Mouse (Mus musculus): ENCODE measurements around the gene Rpl32. TPM values are rescaled to one million over a fixed set of nuclear protein-coding genes. Genes with fewer than 3 reads are reported as not detected.

Rpl32 gene
- polyA plus RNA-seq, 1 experiment from 2014 or later, result 2,210 TPM

DNA sequence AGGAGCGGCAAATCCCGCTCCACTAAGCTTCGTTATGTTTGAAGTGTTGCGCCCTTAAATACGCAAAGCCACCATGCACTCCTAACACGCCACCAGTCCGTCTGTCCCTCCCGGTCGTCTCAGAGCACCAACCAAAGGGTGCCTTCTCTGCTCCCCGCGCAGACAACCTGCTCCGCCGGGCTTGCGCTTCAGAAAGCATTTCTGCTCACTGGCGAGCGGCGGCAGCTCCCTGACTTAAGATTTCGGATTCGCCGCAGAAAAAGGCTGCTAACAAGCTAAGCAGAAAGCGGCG, 405 bp downstream of the Rpl32 start:
- Histone ChIP-seq H3K9me3 (no peaks in the 10 kb centered on the region), H3K4me3 (replicated peaks) (peak overlapping the region; percentile 98), H3K27ac (peak overlapping the region; percentile 96), H3K4me1 (peaks cover 18% of the 10 kb centered on the region), H3K27me3 (replicated peaks) (no peaks in the 10 kb centered on the region), H3K9ac (peak overlapping the region; percentile 92), H3K4me2 (peak overlapping the region; percentile 85), H3K36me3 (peaks cover 28% of the 10 kb centered on the region)
- no peak for ATAC-seq (ENCODE audit: insufficient read depth, low FRiP score, low read depth)
- WGBS, result under 1% methylated on average over 22 of the region's 22 CpGs

DNA sequence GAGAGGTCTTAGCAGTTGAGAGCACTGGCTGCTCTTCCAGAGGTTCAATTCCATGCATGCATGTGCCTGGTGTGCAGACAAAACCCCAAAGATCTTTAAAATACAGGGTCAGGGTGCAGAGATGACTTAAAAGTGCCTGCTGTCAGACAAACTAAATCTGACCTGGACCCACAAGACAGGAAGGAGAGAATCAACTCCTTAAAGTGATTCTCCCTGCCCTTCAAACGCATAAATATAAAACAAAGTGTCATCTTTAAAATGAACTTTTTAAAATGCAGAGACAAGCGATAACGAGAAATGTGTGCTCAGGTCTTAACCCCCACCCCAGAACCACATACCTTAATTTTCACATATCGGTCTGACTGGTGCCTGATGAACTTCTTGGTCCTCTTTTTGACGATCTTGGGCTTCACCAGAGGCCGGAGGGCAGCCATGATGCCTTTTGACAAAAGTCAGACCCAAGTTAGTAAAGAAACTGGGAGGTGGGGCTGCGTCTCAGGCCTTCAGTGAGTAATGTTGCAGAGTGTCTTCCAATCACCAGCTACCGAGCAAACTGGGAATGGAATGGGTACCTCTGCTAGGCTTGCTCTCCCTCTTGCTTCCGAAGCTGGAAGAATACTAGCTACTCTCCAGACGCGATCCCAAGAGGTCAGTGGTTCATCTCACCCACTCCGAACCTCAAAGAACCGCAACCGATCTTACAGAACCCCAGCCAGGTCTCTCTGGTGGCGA, 917 bp downstream of the Rpl32 start:
- Histone ChIP-seq H3K4me3 (replicated peaks) (peak overlapping the region; percentile 98), H3K4me1 (peaks cover 18% of the 10 kb centered on the region), H3K9me3 (no peaks in the 10 kb centered on the region), H3K9ac (peak overlapping the region; percentile 92), H3K36me3 (peaks cover 30% of the 10 kb centered on the region), H3K27ac (peak overlapping the region; percentile 96), H3K27me3 (replicated peaks) (no peaks in the 10 kb centered on the region), H3K4me2 (peak overlapping the region; percentile 85)
- WGBS, result 2% methylated on average over 15 of the region's 15 CpGs
- no peak for ATAC-seq (ENCODE audit: insufficient read depth, low FRiP score, low read depth)

DNA sequence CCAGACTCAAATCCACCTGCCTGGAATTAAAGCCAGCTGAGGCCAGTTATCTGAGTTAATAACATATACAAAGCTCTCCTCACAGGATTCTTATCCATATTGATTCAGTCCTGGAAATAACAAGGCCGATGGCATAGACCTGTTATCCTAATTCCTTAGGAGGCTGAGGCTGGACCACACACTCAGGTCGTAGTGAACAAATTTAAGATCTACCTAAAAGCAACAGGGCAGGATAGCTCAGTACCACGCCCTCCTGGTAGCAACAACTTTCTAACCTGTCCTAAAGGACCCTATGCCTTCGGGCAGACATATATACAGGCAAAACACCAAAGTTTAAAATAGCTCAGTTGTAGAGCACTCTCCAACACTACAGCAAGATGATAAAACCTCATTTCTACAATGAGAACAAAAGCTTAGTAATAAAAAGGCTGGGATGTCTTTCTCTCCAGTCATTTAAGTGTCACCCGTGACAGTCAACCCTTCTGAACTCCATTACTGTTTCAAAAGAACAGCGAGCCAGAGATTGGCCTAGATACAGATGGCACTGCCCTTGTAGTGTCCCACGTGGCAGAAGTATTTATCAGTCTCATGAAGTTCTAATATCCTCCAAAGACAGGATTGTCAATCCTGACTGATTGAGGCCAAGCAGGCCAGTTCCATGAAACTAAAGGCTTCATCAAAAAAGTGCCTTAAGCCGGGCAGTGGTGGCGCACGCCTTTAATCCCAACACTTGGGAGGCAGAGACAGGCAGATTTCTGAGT, 3.9 kb downstream of the Rpl32 start:
- Histone ChIP-seq H3K27me3 (replicated peaks) (no peaks in the 10 kb centered on the region), H3K27ac (no peak overlapping the region), H3K4me3 (replicated peaks) (no peak overlapping the region), H3K36me3 (peaks cover 45% of the 10 kb centered on the region), H3K4me2 (no peak overlapping the region), H3K9me3 (no peaks in the 10 kb centered on the region), H3K9ac (no peak overlapping the region), H3K4me1 (peaks cover 18% of the 10 kb centered on the region)
- 65% methylated on average over 10 of the region's 10 CpGs for WGBS
- no peak for ATAC-seq (ENCODE audit: insufficient read depth, low FRiP score, low read depth)

DNA sequence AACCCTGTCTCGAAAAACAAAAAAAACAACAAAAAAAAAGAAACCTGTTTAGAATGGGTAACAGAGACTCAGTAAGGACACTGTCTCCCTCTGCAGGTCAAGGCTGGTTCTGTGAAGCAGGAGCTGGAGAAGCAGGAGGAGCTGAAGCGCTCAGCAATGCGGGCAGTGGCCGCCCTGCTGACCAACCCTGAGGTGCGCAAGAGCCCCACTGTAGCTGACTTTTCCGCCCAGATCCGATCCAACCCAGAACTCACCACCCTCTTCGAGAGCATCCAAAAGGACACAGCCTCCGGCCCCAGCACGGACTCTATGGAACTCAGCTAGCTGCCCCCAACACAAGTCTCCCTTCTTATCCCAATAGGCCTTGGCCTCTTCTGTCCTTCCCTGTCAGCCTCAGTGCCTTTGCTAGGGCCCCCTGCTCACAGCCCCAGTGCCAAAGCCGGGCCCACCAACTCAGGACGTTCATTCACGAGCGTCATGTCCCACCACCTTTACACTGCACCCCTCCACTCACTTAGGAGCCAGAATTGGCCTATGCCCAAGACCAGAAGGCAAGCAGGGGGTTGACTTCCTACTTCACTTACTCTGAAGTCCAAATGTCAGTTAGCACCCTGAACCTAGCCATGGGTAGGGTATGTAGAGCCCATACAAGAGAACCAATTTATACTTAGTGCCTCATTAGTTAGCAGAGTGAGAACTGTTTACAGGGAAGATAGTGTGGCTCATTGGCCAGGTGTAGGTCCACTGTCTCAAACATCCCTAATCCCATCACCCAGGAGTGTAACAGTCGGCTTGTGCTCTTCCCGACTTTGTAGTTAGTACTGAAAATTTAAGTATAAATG, 4.8 kb downstream of the Rpl32 start:
- no peak overlapping the region for H3K27ac ChIP-seq

DNA sequence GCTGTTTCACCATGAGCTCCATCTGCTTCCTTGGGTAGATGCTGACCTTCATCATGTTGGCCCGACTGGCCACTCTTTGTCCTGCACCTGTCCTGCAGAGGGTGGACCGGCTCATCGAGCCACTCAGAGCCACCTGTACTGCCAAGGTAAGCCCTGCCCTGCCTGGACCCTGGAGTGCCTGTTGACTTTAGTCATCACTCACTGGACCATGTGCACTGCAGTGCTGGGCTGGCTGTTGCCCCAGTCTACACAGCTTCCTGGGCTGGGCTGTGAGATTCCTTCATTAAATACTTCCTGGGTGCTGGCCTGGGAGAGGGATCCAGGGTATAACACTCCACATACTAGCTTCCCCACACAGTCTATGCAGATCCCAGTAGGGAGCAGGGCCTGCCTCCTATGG, 6.7 kb downstream of the Rpl32 start:
- Histone ChIP-seq H3K4me1 (peaks cover 12% of the 10 kb centered on the region), H3K36me3 (peaks cover 52% of the 10 kb centered on the region), H3K27ac (no peak overlapping the region), H3K9me3 (no peaks in the 10 kb centered on the region), H3K27me3 (replicated peaks) (no peaks in the 10 kb centered on the region), H3K4me2 (no peak overlapping the region), H3K9ac (no peak overlapping the region), H3K4me3 (replicated peaks) (no peak overlapping the region)
- 92% methylated on average over 3 of the region's 3 CpGs for WGBS
- ATAC-seq (ENCODE audit: insufficient read depth, low FRiP score, low read depth), result peak; percentile 49

More for the DNA sequence above, 4.8 kb downstream of the Rpl32 start:
- Histone ChIP-seq H3K27me3 (replicated peaks) (no peaks in the 10 kb centered on the region), H3K36me3 (peaks cover 49% of the 10 kb centered on the region), H3K4me1 (peaks cover 18% of the 10 kb centered on the region), H3K9ac (no peak overlapping the region), H3K4me3 (replicated peaks) (no peak overlapping the region), H3K9me3 (no peaks in the 10 kb centered on the region), H3K4me2 (no peak overlapping the region)
- peak; percentile 48; the same call in 1 of the 2 replicates for ATAC-seq (ENCODE audit: insufficient read depth, low FRiP score, low read depth)
- WGBS, result 41% methylated on average over 16 of the region's 16 CpGs

DNA sequence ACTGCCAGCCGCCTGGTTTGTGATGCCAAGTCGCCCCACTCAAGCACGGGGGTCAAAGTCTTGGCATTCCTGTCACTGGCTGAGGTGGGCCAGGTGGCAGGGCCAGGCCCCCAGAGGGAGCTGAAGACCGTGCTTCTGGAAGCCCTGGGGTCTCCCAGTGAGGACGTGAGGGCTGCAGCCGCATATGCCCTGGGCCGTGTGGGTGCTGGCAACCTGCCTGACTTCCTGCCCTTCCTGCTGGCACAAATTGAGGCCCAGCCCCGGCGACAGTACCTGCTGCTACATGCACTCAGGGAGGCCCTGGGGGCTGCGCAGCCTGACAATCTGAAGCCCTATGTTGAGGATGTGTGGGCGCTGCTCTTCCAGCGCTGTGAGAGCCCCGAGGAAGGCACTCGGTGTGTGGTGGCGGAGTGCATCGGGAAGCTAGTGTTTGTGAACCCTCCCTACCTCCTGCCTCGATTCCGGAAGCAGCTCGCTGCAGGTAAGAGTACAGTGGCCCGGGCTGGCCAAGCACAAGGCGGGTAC, 15.8 kb downstream of the Rpl32 start:
- WGBS, result 92% methylated on average over 21 of the region's 21 CpGs
- no peaks in the 10 kb centered on the region for H3K27me3 ChIP-seq (replicated peaks)
- H3K4me2 ChIP-seq, result no peak overlapping the region
- 0 out of 2 replicates have a peak, but pooled peaks cover 4% of the 10 kb centered on the region for H3K4me1 ChIP-seq
- H3K27ac ChIP-seq, result no peak overlapping the region
- no peak overlapping the region for H3K9ac ChIP-seq
- H3K36me3 ChIP-seq, result peaks cover 70% of the 10 kb centered on the region
- no peak overlapping the region for H3K4me3 ChIP-seq (replicated peaks)
- no peaks in the 10 kb centered on the region for H3K9me3 ChIP-seq
- no peak for ATAC-seq (ENCODE audit: insufficient read depth, low FRiP score, low read depth)

DNA sequence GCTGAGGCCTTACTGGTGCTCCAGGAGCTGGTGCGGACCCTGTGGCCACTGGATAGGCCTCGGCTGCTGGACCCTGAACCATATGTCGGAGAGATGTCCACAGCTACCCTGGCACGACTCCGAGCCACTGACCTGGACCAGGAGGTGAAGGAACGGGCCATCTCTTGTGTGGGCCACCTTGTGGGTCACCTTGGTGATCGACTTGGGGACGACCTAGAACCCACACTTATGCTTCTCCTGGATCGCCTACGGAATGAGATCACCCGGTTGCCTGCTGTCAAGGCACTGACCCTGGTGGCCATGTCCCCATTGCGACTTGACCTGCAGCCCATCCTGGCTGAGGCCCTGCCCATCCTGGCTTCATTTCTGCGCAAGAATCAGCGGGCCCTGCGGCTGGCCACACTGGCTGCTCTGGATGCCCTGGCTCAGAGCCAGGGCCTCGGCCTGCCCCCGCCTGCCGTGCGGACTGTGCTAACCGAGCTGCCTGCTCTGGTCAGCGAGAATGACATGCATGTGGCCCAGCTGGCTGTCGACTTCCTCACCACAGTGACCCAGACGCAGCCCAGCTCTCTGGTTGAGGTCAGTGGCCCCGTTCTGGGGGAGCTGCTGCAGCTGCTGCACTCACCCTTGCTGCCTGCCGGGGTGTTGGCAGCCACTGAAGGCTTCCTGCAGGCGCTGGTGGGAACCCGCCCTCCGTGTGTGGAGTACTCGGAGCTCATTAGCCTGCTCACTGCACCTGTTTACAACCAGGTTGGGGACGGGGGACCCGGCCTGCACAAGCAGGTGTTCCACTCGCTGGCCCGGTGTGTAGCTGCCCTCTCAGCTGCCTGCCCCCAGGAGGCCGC, 16.5 kb downstream of the Rpl32 start:
- H3K9me3 ChIP-seq, result no peaks in the 10 kb centered on the region
- ATAC-seq (ENCODE audit: insufficient read depth, low FRiP score, low read depth), result peak; percentile 33; the same call in 1 of the 2 replicates
- 81% methylated on average over 34 of the region's 34 CpGs for WGBS
- H3K9ac ChIP-seq, result no peak overlapping the region
- peaks cover 73% of the 10 kb centered on the region for H3K36me3 ChIP-seq
- H3K4me3 ChIP-seq (replicated peaks), result no peak overlapping the region
- H3K27me3 ChIP-seq (replicated peaks), result no peaks in the 10 kb centered on the region
- H3K4me1 ChIP-seq, result 0 out of 2 replicates have a peak, but pooled peaks cover 4% of the 10 kb centered on the region
- no peak overlapping the region for H3K4me2 ChIP-seq
- no peak overlapping the region for H3K27ac ChIP-seq

DNA sequence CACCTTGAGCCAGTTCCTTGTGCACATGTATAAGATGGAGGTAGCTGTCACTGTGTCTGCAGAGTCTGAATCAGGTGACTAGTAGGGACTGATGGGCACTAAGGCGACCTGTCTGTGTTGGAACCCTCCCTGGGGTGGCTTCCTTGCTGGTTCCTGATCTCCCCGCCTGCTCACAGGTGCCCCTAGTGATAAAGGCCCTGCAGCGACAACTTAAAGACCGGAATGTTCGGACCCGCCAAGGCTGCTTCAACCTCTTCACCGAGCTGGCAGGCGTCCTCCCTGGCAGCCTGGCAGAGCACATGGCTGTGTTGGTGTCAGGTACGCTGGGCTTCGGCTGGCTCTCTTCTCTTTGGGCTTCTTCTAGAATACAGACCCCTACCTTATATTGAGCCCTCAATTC, 17.5 kb downstream of the Rpl32 start:
- 85% methylated on average over 10 of the region's 10 CpGs for WGBS
- H3K9ac ChIP-seq, result no peak overlapping the region
- 0 out of 2 replicates have a peak, but pooled peaks cover 4% of the 10 kb centered on the region for H3K4me1 ChIP-seq
- H3K4me3 ChIP-seq (replicated peaks), result no peak overlapping the region
- H3K27ac ChIP-seq, result no peak overlapping the region
- H3K9me3 ChIP-seq, result no peaks in the 10 kb centered on the region
- H3K27me3 ChIP-seq (replicated peaks), result no peaks in the 10 kb centered on the region
- ATAC-seq (ENCODE audit: insufficient read depth, low FRiP score, low read depth), result no peak
- peaks cover 73% of the 10 kb centered on the region for H3K36me3 ChIP-seq
- H3K4me2 ChIP-seq, result no peak overlapping the region

DNA sequence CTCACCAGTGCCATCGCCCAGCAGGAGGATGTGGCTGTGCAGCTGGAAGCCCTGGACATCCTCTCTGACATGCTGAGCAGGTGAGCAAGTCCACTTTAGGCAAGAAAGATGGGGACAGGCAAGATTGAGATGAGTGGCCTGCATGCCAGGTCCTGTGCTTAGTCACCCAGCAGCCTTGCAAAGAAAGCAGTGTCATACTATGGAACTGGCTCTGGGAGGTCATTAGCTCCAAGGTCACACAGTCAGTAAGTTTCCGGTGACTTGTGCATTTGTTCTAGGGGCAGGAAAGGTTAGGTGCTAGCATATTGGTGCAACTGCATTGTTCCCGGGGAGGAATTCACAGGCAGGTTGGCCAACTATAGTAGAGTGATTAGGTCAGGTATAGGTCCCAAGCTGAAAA, 25.8 kb downstream of the Rpl32 start:
- WGBS, result 87% methylated on average over 3 of the region's 3 CpGs
- Histone ChIP-seq H3K27ac (no peak overlapping the region), H3K4me1 (no peaks in the 10 kb centered on the region), H3K36me3 (peaks cover 59% of the 10 kb centered on the region), H3K4me3 (replicated peaks) (no peak overlapping the region), H3K9me3 (no peaks in the 10 kb centered on the region), H3K4me2 (no peak overlapping the region), H3K9ac (no peak overlapping the region), H3K27me3 (replicated peaks) (no peaks in the 10 kb centered on the region)
- no peak for ATAC-seq (ENCODE audit: insufficient read depth, low FRiP score, low read depth)

DNA sequence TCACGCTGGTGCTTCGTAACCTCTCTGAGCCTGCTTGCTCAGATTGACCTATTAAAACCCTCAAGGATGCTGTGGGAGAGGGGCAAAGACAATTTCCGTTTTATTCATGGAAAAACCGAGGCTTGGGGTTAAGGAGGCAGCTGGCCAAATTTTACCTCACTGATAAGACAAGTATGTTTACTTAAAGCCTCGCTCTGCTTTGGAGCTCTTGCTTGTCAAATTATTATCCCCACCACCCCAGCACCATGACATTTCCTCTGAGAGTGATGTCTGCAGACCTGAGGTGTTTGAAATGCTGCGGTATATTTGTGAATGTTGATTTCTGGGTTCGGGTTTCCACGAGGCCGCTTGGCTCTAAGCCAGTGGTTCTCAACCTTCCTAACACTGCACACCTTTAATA, 32.2 kb downstream of the Rpl32 start:
- H3K27ac ChIP-seq, result no peak overlapping the region
- peak overlapping the region; percentile 82 for H3K4me3 ChIP-seq (replicated peaks)
- H3K36me3 ChIP-seq, result peaks cover 10% of the 10 kb centered on the region; the same call in 1 of the 2 replicates
- H3K9me3 ChIP-seq, result no peaks in the 10 kb centered on the region
- no peak for ATAC-seq (ENCODE audit: insufficient read depth, low FRiP score, low read depth)
- 0 out of 2 replicates have a peak overlapping the region, but pooled peaks have one; percentile 4 for H3K9ac ChIP-seq
- WGBS, result 25% methylated on average over 9 of the region's 9 CpGs
- H3K4me2 ChIP-seq, result peak overlapping the region; percentile 88
- H3K4me1 ChIP-seq, result peaks cover 14% of the 10 kb centered on the region
- no peaks in the 10 kb centered on the region for H3K27me3 ChIP-seq (replicated peaks)

DNA sequence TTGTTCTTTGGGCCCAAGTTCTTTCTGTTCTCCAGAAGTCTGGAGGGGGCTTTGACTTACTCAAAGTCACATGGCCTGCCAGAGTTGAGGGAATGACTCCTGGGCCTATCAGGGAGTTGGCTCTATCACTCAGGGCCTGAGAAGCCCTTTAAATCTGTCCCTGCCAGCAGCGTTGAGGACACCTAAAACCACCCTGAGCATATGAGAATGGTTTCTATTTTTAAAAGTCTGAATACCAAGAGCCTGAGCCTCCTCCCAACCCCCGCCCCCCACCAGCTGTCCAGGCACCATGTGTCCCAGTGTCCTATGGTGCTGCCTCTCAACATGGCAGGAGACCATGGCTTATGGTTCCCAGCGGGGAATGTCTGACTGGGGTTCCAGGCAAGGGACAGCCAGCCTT, 32.7 kb downstream of the Rpl32 start:
- H3K4me2 ChIP-seq, result peak overlapping the region; percentile 88
- no peaks in the 10 kb centered on the region for H3K27me3 ChIP-seq (replicated peaks)
- H3K27ac ChIP-seq, result peak overlapping the region; percentile 84; the same call in 1 of the 2 replicates
- H3K36me3 ChIP-seq, result peaks cover 8% of the 10 kb centered on the region; the same call in 1 of the 2 replicates
- H3K9me3 ChIP-seq, result no peaks in the 10 kb centered on the region
- ATAC-seq (ENCODE audit: insufficient read depth, low FRiP score, low read depth), result no peak
- peak overlapping the region; percentile 82 for H3K4me3 ChIP-seq (replicated peaks)
- 34% methylated on average over 3 of the region's 3 CpGs for WGBS
- peaks cover 14% of the 10 kb centered on the region for H3K4me1 ChIP-seq
- H3K9ac ChIP-seq, result peak overlapping the region; percentile 61; the same call in 1 of the 2 replicates
